Mouse (Mus musculus): ENCODE data around the gene Trpv4.

DNA sequence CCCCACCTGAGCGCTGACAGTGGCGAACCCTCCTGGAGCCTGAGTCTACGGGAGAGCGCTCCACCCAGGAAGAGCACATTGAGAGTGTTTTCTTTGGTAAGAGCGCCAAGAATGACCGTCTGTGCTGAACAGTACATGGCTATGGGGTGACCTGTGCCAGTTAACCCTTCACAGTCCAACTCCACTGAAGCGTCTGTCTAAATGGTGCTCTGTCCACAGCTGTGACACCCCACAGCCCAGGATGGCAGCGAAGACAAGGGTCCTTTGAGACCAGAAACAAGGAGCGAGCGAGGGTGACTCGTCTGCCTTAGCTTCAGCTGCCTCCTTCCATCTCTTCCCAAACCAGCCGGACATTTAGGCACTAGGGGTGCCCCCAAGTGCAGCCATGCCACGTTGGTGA lies 30.5 kb upstream of the Trpv4 start:
- TF ChIP-seq CTCF (IDR thresholded peaks at IDR 0.05; ENCODE audit: borderline replicate concordance, control insufficient read depth, extremely low read depth, insufficient read depth, low read length, poor library complexity) (no peak), POLR2A (IDR thresholded peaks at IDR 0.05; ENCODE audit: control insufficient read depth, extremely low read depth, insufficient read depth, low read length, poor library complexity) (no peak)
